Comparison of ENCODE assay signal across 9 mouse cellular contexts in the genomic region with DNA sequence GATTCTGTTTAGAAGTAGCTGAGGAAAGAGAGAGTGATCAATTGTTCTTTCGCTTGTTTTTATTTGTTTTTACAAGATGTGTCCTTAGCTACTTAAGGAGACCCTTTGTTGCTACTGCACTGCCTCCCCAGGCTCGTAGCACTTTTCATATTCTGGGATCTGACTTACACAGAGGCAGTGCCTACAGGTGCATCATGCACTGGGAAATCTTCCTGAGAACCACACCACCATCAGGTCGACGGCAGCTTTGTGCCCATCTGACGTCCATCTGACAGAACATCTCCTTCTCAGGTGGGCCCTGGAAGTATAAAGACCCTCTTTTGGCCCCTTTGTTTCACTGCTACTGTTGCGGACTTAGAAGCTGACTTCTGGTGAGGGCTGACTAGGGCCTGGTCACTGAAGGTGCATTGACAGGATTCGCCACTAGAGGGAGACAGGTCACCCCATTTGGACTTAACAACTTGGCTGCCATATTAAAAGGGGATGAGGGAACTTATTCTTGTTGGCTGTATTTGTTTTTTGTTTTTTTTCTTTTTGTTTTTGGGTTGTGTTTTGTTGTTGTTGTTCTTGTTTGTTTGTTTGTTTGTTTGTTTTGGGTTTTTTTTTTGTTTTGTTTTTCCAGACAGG. TPM values are rescaled to one million over a fixed set of nuclear protein-coding genes. Genes with fewer than 3 reads are reported as not detected.
DNase-seq lines count a peak whose midpoint lies in the region; ATAC-seq lines count a peak whose summit lies in the region.
"Had no signal": no experiment of that assay in that cellular context is flagged by ENCODE, and none has a peak within 500 bp of the region (broad histone marks: within the 10 kb centered on the region; RNA-seq: fewer than 3 reads in every experiment).

No protein-coding gene starts in this region.

- peak; percentile 61 for DNase-seq in MEL-GATA-1-ER (ENCODE audit: extremely low read depth, low read depth)
- peak; percentile 80 for DNase-seq in c-Kit-positive CD71-positive TER-119-negative erythroid progenitor cells, embryonic 14.5 days (ENCODE audit: low read depth)
- peak; percentile 81 to 89 for DNase-seq in heart, postnatal 14 days
- peak; percentile 56 to 90 for DNase-seq in layer of hippocampus, adult 8-10 months (ENCODE audit: low spot score in 2 of 2)
- DNase-seq in lung, postnatal 10 days: peak; percentile 90
- DNase-seq in retina, embryonic 14.5 days (ENCODE audit: low spot score): peak; percentile 96
- peak; percentile 89 for DNase-seq in thymus, postnatal 4 days

- ATAC-seq in forebrain, embryonic 12.5 days (ENCODE audit: low FRiP score): peak; percentile 65

- H3K9ac ChIP-seq in forebrain, embryonic 12.5 days: no peak overlapping the region

- intact Hi-C loops in heart, postnatal 14 days (cut with DNase I): loop anchor here (2.0 to 10.0 kb wide), 4 partner anchors 49 to 427 kb away; no protein-coding TSS in a partner anchor

- H3K4me2 ChIP-seq in forebrain, embryonic 12.5 days: no peak overlapping the region

- H3K4me3 ChIP-seq in forebrain, embryonic 12.5 days (replicated peaks): no peak overlapping the region
- H3K4me3 ChIP-seq: megakaryocyte, embryonic 14.5 days had no signal

- H3K9me3 ChIP-seq in forebrain, embryonic 12.5 days: no peaks in the 10 kb centered on the region
- H3K9me3 ChIP-seq: megakaryocyte, embryonic 14.5 days had no signal

- no peak overlapping the region for H3K27ac ChIP-seq in forebrain, embryonic 12.5 days

- no peaks in the 10 kb centered on the region; the same call in 1 of the 2 replicates for H3K27me3 ChIP-seq in forebrain, embryonic 12.5 days

- no peaks in the 10 kb centered on the region for H3K4me1 ChIP-seq in forebrain, embryonic 12.5 days

- WGBS in forebrain, embryonic 12.5 days: 33% methylated on average over 7 of the region's 7 CpGs

- H3K36me3 ChIP-seq in forebrain, embryonic 12.5 days (replicated peaks): peaks cover 13% of the 10 kb centered on the region

RNA-seq across cellular contexts. Expression of gene Ifnar1, which starts 27.2 kb away (rescaled TPM):
- 54.7 and 57.7 TPM in 2 replicates for polyA plus RNA-seq in forebrain, embryonic 12.5 days (2016; fragmentation: Nextera tagmentation; extraction: Ambion mirVana)
- 10 to 100 TPM; 36.6 to 42.0 TPM for total RNA-seq in heart, postnatal 14 days (2021)
- total RNA-seq in layer of hippocampus, adult 8-10 months (2022): 10 to 100 TPM; 44.9 to 54.0 (median 48.4) TPM

RNA-seq across cellular contexts. Expression of gene Ifngr2, which starts 34.6 kb away (rescaled TPM):
- 27.9 and 31.9 TPM in 2 replicates for polyA plus RNA-seq in forebrain, embryonic 12.5 days (2016; fragmentation: Nextera tagmentation; extraction: Ambion mirVana)
- total RNA-seq in heart, postnatal 14 days (2021): 100 to 1,000 TPM; 125 to 142 TPM
- total RNA-seq in layer of hippocampus, adult 8-10 months (2022): 10 to 100 TPM; 38.9 to 52.7 (median 46.3) TPM
